Mouse (Mus musculus): ENCODE measurements around the gene Dzip1.

DNA sequence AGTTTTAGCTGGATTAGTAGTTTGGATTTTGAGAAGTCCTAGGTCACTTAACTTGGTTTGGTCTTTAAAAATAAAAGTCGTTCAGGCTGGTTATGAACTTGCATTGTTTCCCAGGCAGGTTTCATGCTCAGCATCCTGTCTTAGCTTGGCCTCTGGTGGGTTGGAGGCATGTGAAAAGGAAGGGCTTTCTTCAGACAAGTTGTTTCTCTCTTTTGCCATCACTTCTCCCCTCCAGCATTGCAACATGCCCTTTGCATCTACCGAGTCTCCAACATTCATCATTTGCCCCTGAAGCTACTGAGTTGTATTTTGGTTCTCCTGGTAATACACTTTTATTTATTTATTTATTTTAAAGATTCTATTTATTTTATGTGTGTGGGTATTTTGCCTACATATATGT, 19.4 kb upstream of the Dzip1 start:
- TF ChIP-seq CTCF (IDR thresholded peaks at IDR 0.05; ENCODE audit: borderline replicate concordance, extremely low read depth, insufficient read depth, insufficient read length) (no peak), POLR2A (IDR thresholded peaks at IDR 0.05; ENCODE audit: borderline replicate concordance, extremely low read depth, insufficient read depth, insufficient read length, poor library complexity, severe bottlenecking) (no peak)

All from brain, embryonic 14.5 days (tissue).